Mouse (Mus musculus) ovary, postnatal 14 days (tissue): ENCODE data around the gene Rhoa.
"Not testable (repeated sequence)": the region's sequence is repeated elsewhere in the genome, so short reads cannot be mapped to it uniquely, and the experiment has no call there.

ENCODE experiments used
- DNase-seq: peaks from one replicate; pipeline ENCODE4 v3.0.0; 2022; ENCODE audit warnings: low spot score

The Rhoa gene

DNA sequence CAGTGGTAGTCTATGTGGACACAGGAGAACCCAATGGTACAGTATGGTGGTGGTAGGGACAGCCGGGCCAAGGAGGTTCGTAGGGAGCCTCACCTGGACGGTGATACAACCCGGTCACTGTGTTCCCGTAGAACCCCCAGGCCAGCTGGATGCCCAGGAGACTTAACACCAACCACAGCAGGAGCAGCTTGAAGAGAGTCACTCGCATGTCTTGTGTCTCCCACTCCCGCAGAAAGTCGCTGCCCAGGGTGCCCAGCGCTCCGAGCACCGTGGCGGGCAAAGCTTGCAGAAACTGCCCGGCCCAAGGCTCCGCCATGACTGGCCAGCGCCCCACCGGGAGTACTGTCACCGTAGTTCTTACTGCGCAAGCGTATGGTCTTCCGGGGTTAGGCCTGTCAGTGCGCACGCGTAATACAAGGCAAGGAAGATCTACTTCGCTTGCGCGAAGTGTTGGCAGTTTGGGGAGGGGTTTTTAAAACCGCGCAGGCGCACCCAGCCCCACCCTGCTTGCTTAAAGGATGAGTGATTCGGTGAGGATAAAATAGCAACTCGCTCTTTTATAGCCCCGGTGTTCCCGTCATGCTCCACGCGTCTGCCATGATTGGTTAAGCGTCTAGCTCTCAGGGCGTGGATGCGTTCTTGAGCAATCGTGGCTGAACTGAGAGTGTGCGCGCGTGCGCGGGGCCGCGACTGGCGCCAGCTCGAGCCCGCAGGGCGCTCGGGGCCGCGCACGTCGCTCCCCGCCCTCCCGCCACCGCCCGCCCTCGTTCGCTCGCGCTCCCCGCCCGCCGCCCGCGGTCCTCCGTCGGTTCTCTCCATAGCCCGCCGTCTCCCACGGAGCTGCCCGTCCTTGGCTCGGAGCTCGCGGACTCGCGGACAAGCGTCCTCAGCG lies at the start of gene Rhoa, which contains the start of gene Tcta:
TSS of gene Rhoa (plus strand) at position 501 of the 892 bp plus-strand sequence.
TSS of gene Tcta (minus strand) at position 532 of the 892 bp plus-strand sequence.
- DNase-seq = peak; percentile 95

DNA sequence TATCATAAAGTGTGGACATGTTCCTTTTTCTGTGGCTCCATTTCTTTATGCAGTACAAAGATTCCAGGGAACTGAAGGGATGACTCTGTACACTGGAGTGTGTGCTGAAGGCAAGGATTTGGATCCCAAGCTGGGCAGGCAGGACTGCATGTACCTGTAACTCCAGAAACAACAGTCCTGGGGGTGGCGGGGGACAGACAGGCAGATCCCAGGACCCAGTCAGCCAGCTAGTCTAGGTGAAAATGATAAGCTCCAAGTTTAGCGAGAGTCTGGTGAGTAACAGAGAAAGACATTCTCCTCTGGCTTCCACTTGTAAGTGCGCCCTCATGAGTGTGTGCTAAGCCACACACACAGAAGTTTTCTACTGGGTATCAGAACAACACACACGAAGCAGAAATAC lies 45.4 kb upstream of the Rhoa start:
- no peak for DNase-seq

DNA sequence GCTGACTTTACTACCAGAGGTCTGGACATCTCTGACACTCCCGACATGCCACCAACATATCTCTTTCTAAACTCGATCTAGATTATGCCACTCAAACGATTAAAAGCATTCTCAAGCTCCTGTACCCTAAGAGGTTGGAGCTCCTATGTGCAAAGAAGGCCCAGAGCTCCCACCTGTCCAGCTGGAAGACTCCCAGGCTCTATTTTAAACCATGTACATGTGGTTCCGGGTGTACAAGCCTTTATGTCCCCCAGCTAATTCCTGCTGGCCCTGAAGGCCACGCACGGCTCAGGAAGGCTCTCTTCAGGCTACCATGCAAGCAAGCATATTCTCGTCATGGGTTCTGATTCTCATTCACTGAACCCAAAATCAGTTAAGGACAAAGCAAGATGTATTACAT lies 44.1 kb upstream of the Rhoa start:
- DNase-seq = no peak

DNA sequence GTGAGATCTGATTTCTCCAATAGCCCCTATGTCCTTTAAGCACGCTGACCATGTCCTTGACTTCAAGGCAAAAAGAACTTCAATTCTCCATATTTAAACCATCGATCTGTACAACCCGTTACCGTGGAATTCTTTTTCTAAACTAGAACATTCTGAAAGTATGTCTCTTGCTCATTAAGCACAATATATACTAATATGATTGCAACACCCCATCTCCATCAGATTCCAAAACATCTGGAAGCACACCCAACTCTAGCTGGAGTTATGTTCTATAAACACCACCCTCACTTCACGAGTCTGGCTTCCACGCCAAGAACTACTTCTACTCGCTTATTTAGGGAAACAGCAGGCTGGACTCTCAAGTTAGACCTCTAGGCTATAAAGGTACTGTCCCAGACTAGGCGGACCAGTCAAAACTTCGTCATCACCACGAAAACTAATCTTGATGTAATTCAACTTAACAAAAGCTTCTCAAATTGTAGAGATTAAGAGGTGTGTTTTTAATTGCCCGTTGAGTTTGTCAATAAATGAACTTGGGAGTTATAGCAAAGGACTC lies 43.4 kb upstream of the Rhoa start:
- no peak for DNase-seq

DNA sequence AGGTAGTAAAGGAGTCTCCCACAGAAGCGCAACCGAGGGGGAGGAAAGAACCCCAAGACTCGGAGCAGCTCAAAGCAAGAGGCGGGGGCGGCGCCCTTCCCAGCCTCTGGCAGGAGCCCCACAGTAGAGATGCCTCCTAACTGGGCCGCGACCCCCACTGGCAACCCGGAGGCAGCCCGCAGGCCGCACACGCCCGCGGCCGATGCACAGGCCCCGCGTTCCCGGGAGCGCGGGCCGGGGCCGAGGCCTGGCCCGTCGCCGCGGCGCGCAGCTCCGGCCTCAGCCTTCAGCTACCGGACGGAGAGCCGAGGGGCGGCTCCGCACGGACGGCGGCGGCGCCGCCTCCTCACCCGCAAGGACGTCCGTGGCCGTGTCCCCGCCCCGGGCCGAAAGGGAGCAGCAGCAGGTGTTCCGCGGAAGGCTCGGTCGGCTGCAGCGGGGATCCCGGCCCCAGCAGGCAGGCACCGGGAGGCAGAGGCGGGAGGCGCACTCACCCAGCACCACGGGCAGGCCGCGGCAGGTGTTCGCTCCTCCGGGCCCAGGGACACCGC lies 42.7 kb upstream of the Rhoa start:
- DNase-seq = no peak

DNA sequence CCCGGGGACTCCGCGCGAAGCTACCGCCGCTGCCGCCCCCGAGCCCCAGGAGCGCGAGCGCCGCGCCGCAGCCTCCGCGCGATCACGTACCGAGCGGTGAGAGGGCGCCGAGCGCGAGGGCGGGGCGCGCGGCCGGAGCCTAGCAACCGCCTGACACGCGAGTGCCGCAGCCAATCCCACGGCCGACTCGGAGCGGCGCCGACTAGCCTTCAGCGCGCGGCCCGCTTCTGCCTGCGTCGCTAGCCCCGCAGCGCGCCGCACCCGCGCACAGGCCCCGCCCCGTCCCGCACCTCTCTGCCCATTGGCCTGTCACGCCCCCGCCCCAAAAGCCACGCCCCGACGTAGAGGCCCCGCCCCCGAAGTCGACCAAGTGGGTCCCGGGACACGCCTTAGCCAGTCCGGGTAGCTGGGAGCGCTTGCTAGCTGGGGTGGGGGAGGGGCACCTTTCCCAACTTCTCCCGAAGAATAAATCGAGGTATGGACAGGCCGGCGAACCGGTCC lies 42.2 kb upstream of the Rhoa start, which contains the start of gene Dag1:
TSS of gene Dag1 (minus strand) at position 269 of the 501 bp plus-strand sequence.
- peak; percentile 99 for DNase-seq

DNA sequence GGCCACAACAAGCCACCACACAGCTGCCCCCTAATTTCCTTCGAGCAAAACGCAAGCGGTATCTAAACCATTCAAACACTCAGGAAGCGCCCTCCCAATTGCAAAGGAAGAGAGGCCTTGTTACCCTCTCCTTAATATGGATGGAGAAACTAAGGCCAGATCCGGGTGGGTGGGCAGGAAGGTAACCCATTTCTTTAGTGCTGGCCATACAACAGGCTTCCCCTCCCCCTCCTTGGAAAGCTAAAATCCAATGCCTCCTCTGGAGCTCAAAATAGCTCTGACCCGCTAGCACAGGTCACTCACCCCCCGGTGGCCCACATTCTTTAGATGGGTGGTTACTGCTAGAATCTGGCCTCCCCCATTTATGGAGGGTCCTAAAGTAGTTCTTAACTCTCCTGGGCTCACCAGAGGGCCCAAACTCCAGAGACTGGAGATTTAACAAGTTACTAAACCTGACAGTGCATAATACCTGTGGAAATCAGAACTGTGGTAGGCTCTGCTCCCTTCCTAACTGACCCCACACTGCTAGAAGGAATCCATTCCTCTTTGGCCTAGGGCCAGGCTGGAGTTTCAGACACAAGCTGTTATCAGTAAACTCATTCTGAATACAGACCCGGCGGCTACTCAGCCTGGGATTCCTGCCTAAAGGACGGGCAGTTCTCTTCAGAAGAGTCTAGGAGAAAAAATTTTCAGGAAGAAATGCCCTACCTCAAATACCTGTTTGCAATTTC lies 41.6 kb upstream of the Rhoa start:
- DNase-seq = peak; percentile 36

DNA sequence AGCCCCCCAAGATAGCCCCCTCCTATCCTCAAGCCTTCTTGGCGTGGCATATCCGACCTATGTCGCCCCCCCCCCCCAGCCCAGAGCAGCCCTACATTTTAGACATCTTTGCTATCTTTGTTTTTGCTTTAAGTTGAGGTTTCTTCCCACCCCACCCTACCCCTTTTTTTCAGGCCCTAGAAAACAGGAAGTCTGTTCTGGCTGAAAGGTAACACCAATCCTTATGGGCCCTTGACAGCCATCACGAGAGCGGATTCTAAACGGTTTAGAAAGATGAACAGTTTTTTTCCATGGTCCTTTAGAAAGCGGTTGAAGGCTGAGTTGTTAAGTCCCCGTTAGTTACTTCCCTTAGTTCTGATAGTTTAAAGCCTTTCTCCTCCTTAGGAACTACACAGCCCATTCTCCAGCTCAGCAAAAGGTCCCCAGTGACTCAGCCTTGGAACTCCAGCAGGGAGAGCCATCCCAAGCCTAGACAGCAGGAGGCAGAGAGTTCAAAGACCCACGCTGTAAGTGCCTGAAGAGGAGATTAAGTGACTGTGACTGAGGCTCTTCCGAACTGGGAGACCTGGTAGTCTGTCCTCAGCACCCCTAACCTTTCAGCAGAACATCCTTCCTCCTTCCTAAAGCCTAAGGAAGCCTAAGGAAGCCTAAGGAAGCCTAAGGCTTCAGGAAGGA lies 39.5 kb upstream of the Rhoa start:
- DNase-seq = no peak

DNA sequence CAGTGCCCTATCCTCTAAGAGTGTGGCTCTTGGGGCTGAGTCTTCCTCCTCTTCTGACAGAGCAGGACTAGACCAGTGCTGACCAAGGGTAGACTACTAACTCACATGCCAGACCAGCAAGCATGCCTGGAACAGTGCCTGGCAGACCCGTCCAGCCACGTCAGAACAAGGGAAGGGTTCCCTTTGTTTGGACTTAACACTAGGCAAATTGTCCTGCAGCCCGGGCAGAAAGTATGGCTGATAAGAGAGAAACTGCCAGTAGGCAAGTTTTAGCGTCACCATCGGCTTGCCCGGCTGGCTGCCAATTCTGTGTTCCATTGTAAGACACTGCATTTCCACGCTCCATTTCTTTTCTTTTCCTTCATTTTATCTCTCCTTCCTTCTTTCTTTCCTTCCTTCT lies 38.2 kb upstream of the Rhoa start:
- DNase-seq = no peak

DNA sequence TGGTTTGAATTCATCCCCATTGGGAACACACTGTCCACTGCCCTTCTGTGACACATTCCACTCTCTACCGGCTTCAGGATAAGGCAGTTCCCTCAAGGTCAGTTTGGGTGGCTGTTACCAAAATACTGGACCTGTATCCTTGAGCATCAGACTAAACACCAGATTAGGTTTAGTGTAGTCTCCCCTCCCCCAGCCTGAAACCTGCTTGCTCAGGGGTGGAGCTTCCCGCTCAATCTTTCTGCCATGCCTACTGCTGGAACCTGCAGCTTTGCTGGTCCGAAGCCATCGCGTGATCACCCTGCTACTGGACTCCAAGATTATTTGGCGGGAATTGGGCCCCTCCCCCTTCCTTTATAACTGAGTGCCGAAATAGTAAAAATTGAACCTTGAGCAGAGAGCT lies 37.2 kb upstream of the Rhoa start:
- not testable (repeated sequence) for DNase-seq

DNA sequence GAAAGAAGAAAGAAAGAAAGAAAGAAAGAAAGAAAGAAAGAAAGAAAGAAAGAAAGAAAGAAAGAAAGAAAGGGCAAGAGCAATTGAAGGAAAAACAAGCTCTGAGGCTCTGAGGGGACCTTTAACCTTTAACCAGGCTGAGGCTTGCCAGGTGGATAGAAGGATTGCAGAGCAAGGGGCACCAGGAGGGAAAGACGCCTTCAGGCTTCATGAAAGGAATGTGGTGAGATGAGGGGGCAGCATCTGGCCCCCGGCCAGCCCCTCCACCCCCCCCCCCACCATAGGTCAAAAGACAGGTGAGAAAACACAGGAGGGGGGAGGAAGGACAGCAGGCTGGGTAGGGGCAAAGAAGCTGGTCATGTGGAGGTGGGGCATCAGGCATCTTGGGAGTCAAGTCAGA lies 34.0 kb upstream of the Rhoa start:
- no peak for DNase-seq

DNA sequence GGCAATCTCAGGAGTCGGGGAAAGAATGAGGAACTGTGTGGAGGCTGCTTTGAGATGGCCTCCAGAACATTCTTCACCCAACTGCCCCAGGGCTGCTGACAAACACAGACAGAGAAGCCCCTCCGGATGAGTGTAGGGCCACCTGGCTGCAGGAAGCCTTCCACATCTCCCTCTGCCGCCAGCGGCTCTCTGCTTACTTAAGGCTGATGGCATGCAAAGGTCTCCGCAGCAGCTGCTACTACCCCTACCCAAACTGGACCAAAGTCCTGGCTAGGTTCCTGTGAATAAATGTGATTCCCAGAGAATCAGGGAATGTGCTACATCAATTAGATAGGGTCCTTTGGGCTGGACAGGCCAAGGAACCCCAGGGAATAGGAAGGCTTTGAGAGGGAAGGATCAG lies 33.2 kb upstream of the Rhoa start:
- DNase-seq = no peak

DNA sequence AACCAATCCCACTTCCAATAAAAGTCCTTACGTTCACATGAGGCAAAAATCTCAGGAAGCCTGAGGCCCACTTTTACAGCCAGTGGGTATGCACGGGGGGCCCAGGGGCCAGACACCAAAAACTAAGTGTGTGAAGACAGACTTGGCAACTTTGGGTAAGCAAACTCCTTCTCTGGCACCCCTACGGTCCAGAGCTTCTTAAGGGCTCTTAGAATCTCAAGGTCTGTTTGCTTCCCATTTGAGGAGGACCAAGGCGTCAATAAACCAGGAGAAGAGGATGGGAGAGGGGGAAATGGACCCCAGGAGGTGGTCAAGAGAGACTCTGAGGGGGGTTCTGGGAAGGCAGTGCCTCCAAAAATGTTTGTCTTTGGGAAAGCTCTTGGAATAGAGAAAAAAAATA lies 32.4 kb upstream of the Rhoa start:
- DNase-seq = no peak

DNA sequence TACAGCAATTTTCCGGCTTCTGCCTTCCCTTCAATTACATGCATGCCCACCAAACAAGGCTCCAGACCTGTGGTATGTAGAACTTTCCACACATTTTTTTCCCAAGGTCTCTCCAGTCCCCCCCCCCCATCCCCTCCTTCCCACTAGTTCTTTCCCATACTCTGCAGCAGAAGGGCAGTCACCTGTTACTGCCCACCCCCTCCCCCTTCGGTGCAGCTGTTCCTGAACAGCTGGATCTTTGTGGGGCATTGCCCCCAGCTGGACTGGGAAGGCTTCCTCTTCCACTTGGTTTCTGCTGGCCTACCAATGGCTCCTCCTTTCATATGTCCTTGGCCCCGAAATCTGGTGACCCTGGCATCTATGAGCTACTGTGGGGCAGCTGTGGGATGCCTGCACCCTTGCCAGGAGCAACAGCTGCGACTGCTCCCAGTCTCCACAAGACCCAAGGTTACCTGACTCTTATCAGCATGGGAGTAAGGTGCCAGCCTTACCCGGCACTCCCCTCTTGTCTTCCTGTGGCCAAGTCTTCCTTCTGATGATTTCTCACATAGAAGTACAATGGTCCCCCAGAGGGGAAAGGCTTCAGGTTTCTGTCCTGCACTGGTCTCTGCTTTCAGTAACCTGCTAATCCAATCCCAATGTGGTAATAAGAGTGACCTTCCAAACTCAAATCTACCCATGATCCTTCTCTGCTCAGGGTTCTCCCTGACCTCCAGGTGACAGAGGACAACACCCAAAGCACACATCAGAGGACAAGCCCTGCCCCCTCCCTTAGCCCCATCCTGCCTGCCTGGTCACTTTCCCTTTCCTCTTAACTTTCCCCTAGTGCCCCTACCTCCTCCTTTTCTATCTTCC lies 31.2 kb upstream of the Rhoa start:
- no peak for DNase-seq

DNA sequence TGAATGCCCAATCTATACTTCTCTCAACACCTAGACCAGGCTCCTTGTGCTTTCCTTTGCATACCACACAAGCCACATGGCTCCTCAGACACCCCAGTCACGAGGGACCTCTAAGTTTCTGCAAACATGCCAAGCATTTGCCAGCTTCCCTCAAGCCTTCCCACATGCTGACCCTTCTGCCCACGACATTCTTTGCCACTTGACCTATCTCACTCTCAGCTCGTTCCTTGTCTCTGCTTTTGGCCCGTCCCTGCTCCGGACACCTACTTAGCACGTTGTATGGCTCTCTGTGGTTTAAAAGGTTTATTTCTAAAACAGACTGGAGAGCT lies 30.6 kb upstream of the Rhoa start:
- no peak for DNase-seq

DNA sequence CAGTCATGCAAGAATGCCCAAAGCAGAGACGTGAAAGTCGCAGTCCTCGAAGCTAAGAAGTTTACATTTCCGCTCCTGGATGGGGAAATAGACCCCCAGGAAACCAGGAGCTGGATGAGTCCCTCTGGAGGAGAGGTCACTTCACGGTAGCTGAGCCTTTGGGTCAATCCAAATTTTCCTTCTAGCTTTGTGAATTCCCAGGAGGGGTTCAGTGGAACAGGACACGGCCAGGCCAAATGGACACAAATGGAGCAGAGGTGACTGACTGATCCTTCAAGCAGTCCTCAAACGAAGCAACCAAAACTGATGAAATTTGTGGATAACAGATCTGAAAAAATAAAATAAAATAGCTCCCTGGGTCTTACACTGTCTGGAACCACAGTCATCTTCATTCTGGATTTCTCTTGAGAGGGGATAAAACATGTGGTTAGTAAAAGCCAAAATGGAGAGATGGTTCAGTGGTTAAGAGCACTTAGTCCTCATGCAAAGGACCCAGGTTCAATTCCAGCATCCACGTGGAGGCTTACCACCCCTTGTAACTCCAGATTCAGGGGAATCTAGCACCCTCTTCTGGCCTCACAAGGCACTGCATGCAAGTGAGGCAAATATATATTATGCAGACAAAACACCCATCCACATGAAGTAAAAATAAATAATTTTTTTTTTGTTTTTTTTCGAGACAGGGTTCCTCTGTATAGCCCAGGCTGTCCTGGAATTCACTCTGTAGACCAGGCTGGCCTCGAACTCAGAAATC lies 27.1 kb upstream of the Rhoa start:
- no peak for DNase-seq

DNA sequence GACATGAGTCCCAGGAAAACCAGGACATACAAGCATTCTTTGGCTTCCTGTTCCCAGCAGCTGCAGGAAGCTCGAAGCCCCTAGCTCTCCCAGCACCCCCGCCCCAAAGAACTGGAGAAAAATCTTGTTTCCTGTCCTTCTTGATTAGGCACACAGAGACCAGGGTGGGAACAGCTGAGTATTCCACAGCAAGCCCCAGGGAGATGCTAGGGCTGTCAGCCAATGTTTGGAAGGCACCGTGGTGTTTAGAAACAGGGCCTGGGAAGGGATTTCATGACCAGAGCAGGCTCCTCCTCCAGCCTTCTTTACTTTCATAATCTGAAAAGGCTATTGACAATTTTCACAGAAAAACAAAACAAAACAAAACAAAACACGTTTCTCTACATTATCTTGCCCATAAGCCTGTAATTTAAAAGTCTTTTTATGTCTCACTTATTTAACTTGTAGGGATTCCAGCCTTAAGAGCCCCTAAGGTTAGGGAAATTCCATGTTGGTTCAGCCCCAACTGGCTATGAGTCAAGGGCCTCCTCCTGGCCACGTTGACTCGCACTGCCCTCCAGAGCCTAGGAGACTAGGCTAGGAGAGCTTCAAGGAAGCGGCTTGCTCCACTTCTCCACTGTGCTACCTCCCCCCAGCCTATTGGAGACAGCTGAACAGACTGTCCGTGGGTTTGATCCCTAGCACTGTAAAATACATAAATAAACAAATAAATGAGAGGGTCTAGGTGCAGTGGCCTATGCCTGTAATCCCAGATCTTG lies 25.7 kb upstream of the Rhoa start:
- peak; percentile 72 for DNase-seq

DNA sequence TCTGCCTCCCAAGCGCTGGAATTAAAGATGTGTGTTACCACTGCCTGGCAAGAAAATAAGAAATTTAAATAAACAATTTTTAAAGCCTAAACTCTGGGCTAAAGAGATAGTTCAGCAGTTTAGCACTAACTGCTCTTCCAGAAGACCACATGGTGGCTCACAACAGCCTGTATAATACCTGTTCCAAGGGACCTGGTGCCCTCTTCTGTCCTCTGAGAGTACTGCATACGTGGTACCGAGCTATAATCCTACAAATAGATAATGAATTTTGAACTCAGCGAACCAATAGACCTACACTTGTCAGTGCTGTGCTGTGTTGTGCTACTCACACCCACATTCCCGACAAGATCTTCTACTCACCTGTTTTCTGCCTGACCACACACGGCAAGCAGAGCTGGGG lies 21.5 kb upstream of the Rhoa start:
- DNase-seq = peak; percentile 73

DNA sequence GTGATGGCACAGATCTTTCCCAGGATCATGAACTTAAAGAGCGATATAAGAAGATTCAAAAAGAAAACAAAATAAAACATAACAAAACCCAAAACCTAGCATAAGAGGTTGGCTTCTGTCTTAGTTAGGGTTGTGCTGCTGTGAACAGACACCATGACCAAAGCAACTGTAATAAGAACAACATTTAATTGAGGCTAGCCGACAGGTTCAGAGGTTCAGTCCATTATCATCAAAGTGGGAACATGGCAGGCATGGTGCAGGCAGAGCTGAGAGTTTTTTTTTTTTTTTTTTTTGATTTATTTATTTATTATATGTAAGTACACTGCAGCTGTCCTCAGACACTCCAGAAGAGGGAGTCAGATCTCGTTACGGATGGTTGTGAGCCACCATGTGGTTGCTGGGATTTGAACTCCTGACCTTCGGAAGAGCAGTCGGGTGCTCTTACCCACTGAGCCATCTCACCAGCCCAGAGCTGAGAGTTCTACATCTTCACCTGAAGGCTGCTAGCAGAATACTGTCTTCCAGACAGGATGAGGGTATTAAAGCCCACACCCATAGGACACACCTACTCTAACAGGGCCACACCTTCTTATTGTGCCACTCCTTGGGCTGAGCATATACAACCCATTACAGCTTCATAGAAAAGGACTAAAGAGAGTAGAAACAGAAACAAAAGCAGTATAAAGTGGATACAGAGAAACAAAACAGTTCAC lies 18.2 kb upstream of the Rhoa start:
- DNase-seq = not testable (repeated sequence)
